Mouse (Mus musculus): ENCODE data around the gene Sulf2. TPM values are rescaled to one million over a fixed set of nuclear protein-coding genes. Genes with fewer than 3 reads are reported as not detected.

The Sulf2 gene
- total RNA-seq, 2 experiments from 2014 or later = 84.5 to 88.7 TPM

- DNase-seq = no peak
- intact Hi-C loops (cut with DNase I) = loop anchor here (2.0 kb wide), 1 partner anchor 468 kb away; no protein-coding TSS in a partner anchor
Measured at GRCm38 (mm10) chr2:166096834-166097233, 58.6 kb downstream of the Sulf2 start.

- intact Hi-C loops (cut with DNase I) = loop anchor here (2.0 kb wide), 1 partner anchor 469 kb away; no protein-coding TSS in a partner anchor
Measured at GRCm38 (mm10) chr2:166096300-166096699, 59.2 kb downstream of the Sulf2 start.

GRCm38 (mm10) chr2:166092412-166092811 lies 63.1 kb downstream of the Sulf2 start:
- no peak for DNase-seq
- intact Hi-C loops (cut with DNase I) = no loop called here

More at GRCm38 (mm10) chr2:166096300-166096699, 59.2 kb downstream of the Sulf2 start:
- DNase-seq = no peak

- DNase-seq = no peak
- intact Hi-C loops (cut with DNase I) = no loop called here
Measured at GRCm38 (mm10) chr2:166091599-166091998, 63.9 kb downstream of the Sulf2 start.

GRCm38 (mm10) chr2:166090131-166090581 lies 65.3 kb downstream of the Sulf2 start:
- intact Hi-C loops (cut with DNase I) = no loop called here
- DNase-seq = no peak

GRCm38 (mm10) chr2:166088991-166089390 lies 66.5 kb downstream of the Sulf2 start:
- intact Hi-C loops (cut with DNase I) = loop anchor here (5.0 to 10.0 kb wide), 2 partner anchors 343 to 696 kb away; no protein-coding TSS in a partner anchor
- no peak for DNase-seq

GRCm38 (mm10) chr2:166086457-166087233 lies 68.8 kb downstream of the Sulf2 start:
- intact Hi-C loops (cut with DNase I) = loop anchor here (5.0 to 10.0 kb wide), 2 partner anchors 346 to 698 kb away; no protein-coding TSS in a partner anchor
- DNase-seq = peak in 1 of 2 experiments; percentile 47

- intact Hi-C loops (cut with DNase I) = loop anchor here (1.0 to 10.0 kb wide), 4 partner anchors 69 to 699 kb away; partner anchors contain the start of gene Sulf2
- DNase-seq = no peak
Measured at GRCm38 (mm10) chr2:166085780-166086179, 69.7 kb downstream of the Sulf2 start.

GRCm38 (mm10) chr2:166084964-166085363 lies 70.5 kb downstream of the Sulf2 start:
- intact Hi-C loops (cut with DNase I) = loop anchor here (1.0 to 10.0 kb wide), 4 partner anchors 70 to 700 kb away; partner anchors contain the start of gene Sulf2
- peak; percentile 74 to 82 for DNase-seq

GRCm38 (mm10) chr2:166084111-166084510 lies 71.4 kb downstream of the Sulf2 start:
- DNase-seq = no peak
- intact Hi-C loops (cut with DNase I) = loop anchor here (2.0 to 10.0 kb wide), 2 partner anchors 71 to 701 kb away; partner anchors contain the start of gene Sulf2

- intact Hi-C loops (cut with DNase I) = loop anchor here (2.0 to 10.0 kb wide), 2 partner anchors 71 to 701 kb away; partner anchors contain the start of gene Sulf2
- DNase-seq = no peak
Measured at GRCm38 (mm10) chr2:166083542-166084031, 71.9 kb downstream of the Sulf2 start.

GRCm38 (mm10) chr2:166082661-166083060 lies 72.8 kb downstream of the Sulf2 start:
- DNase-seq = no peak
- intact Hi-C loops (cut with DNase I) = loop anchor here (10.0 kb wide), 1 partner anchor 702 kb away; no protein-coding TSS in a partner anchor

- DNase-seq = peak; percentile 80 to 91
- intact Hi-C loops (cut with DNase I) = loop anchor here (10.0 kb wide), 1 partner anchor 703 kb away; no protein-coding TSS in a partner anchor
Measured at GRCm38 (mm10) chr2:166082193-166082592, 73.3 kb downstream of the Sulf2 start.

- peak; percentile 93 to 94 for DNase-seq
- intact Hi-C loops (cut with DNase I) = loop anchor here (10.0 kb wide), 1 partner anchor 704 kb away; no protein-coding TSS in a partner anchor
Measured at GRCm38 (mm10) chr2:166080967-166081750, 74.3 kb downstream of the Sulf2 start.

GRCm38 (mm10) chr2:166079961-166080885 lies 75.2 kb downstream of the Sulf2 start:
- intact Hi-C loops (cut with DNase I) = loop anchor here (10.0 kb wide), 1 partner anchor 705 kb away; no protein-coding TSS in a partner anchor
- DNase-seq = peak; percentile 84 to 85

GRCm38 (mm10) chr2:166079231-166079630 lies 76.2 kb downstream of the Sulf2 start:
- DNase-seq = no peak
- intact Hi-C loops (cut with DNase I) = no loop called here

- intact Hi-C loops (cut with DNase I) = no loop called here
- no peak for DNase-seq
Measured at GRCm38 (mm10) chr2:166077371-166077770, 78.1 kb downstream of the Sulf2 start.

GRCm38 (mm10) chr2:166074322-166074721 lies 81.1 kb downstream of the Sulf2 start:
- DNase-seq = no peak
- intact Hi-C loops (cut with DNase I) = no loop called here

- intact Hi-C loops (cut with DNase I) = no loop called here
- DNase-seq = no peak
Measured at GRCm38 (mm10) chr2:166073082-166073481, 82.4 kb downstream of the Sulf2 start.
